ENCODE assay signal across 12 mouse cellular contexts in genomic region chr7:78575556-78575955, GRCm38 (mm10).
DNase-seq lines count a peak whose midpoint lies in the region; ATAC-seq and TF ChIP-seq lines count a peak whose summit lies in the region.
"Had no signal": no experiment of that assay in that cellular context is flagged by ENCODE, and none has a peak within 500 bp of the region (broad histone marks: within the 10 kb centered on the region; RNA-seq: fewer than 3 reads in every experiment).

No protein-coding gene starts in this region.

- intact Hi-C loops in gastrocnemius, adult 2 months (cut with DNase I): no loop called here

- no peak for ATAC-seq in cerebellum, adult (ENCODE audit: insufficient number of reproducible peaks, low FRiP score, low TSS enrichment)
- no peak for ATAC-seq in forebrain, embryonic 14.5 days
- no peak for ATAC-seq in midbrain, embryonic 12.5 days (ENCODE audit: low FRiP score, low read depth)

- DNase-seq in cerebellum, adult 2 months: peak; percentile 53 to 62
- peak; percentile 37 for DNase-seq in brain, embryonic 14.5 days (ENCODE audit: low read depth)
- peak; percentile 17 for DNase-seq in forebrain, embryonic 14.5 days (ENCODE audit: low spot score)
- no peak for DNase-seq in frontal cortex, postnatal 10 days (ENCODE audit: low spot score in 2 of 2)
- no peak for DNase-seq in gastrocnemius, adult 2 months
- DNase-seq in urinary bladder, postnatal 14 days (ENCODE audit: low spot score): no peak
- DNase-seq: kidney, postnatal 36 days; lung, postnatal 36 days had no signal

- H3K27ac ChIP-seq in cerebellum, adult 2 months (ENCODE audit: insufficient read depth, low read length): peak overlapping the region; percentile 89
- H3K27ac ChIP-seq in forebrain, embryonic 14.5 days (ENCODE audit: low read depth, low read length): no peak overlapping the region
- no peak overlapping the region for H3K27ac ChIP-seq in midbrain, embryonic 12.5 days (replicated peaks)
- H3K27ac ChIP-seq in gastrocnemius, adult 2 months: no peak overlapping the region
- H3K27ac ChIP-seq: heart, embryonic 10.5 days; limb, embryonic 15.5 days had no signal

- H3K4me1 ChIP-seq in cerebellum, adult 2 months (ENCODE audit: control insufficient read depth, insufficient read depth, low read length): peaks cover 16% of the 10 kb centered on the region
- peaks cover 26% of the 10 kb centered on the region for H3K4me1 ChIP-seq in forebrain, embryonic 14.5 days (ENCODE audit: control insufficient read depth, insufficient read depth, low read length)
- peaks cover 27% of the 10 kb centered on the region for H3K4me1 ChIP-seq in midbrain, embryonic 12.5 days

- H3K36me3 ChIP-seq in forebrain, embryonic 14.5 days (ENCODE audit: control insufficient read depth, insufficient read depth, low read length): no peaks in the 10 kb centered on the region
- no peaks in the 10 kb centered on the region for H3K36me3 ChIP-seq in midbrain, embryonic 12.5 days
- H3K36me3 ChIP-seq: heart, embryonic 10.5 days; limb, embryonic 15.5 days had no signal

- no peak for TF ChIP-seq CTCF in cerebellum, adult 2 months (IDR thresholded peaks at IDR 0.05; ENCODE audit: borderline replicate concordance, insufficient read depth, low read depth, low read length)
- no peak for TF ChIP-seq CTCF in brain, embryonic 14.5 days (IDR thresholded peaks at IDR 0.05; ENCODE audit: borderline replicate concordance, extremely low read depth, insufficient read depth, insufficient read length)
- TF ChIP-seq CTCF in gastrocnemius, adult 2 months (IDR thresholded peaks at IDR 0.05): no peak

- H3K9me3 ChIP-seq in forebrain, embryonic 14.5 days (replicated peaks; ENCODE audit: control insufficient read depth, low read length): no peaks in the 10 kb centered on the region
- no peaks in the 10 kb centered on the region for H3K9me3 ChIP-seq in midbrain, embryonic 12.5 days
- H3K9me3 ChIP-seq: heart, embryonic 10.5 days; limb, embryonic 15.5 days had no signal

- peak overlapping the region; percentile 86 for H3K4me3 ChIP-seq in cerebellum, adult 2 months (replicated peaks; ENCODE audit: insufficient read depth, low read depth, low read length)
- H3K4me3 ChIP-seq in forebrain, embryonic 14.5 days (ENCODE audit: low read depth, low read length): peak overlapping the region; percentile 63
- peak overlapping the region; percentile 59 for H3K4me3 ChIP-seq in midbrain, embryonic 12.5 days
- no peak overlapping the region; the same call in 1 of the 2 replicates for H3K4me3 ChIP-seq in gastrocnemius, adult 2 months
- H3K4me3 ChIP-seq: heart, embryonic 10.5 days had no signal

- WGBS in cerebellum, adult 2 months: 7% methylated on average over 3 of the region's 3 CpGs
- WGBS in forebrain, embryonic 14.5 days: 24% methylated on average over 3 of the region's 3 CpGs
- 9% methylated on average over 3 of the region's 3 CpGs for WGBS in midbrain, embryonic 12.5 days

- H3K27me3 ChIP-seq in cerebellum, adult 2 months (ENCODE audit: control insufficient read depth, insufficient read depth, low read length): no peaks in the 10 kb centered on the region
- H3K27me3 ChIP-seq in forebrain, embryonic 14.5 days (replicated peaks; ENCODE audit: control insufficient read depth, insufficient read depth, low read length): 0 out of 2 replicates have a peak, but pooled peaks cover 2% of the 10 kb centered on the region
- peaks cover 56% of the 10 kb centered on the region for H3K27me3 ChIP-seq in midbrain, embryonic 12.5 days

- peak overlapping the region; percentile 82 for H3K9ac ChIP-seq in forebrain, embryonic 14.5 days (ENCODE audit: low read length)
- H3K9ac ChIP-seq in midbrain, embryonic 12.5 days (replicated peaks): no peak overlapping the region; the same call in 1 of the 2 replicates
- H3K9ac ChIP-seq: limb, embryonic 15.5 days had no signal

- H3K4me2 ChIP-seq in forebrain, embryonic 14.5 days (ENCODE audit: low read length): peak overlapping the region; percentile 87
- peak overlapping the region; percentile 89 for H3K4me2 ChIP-seq in midbrain, embryonic 12.5 days (replicated peaks)

- TF ChIP-seq POLR2A in cerebellum, adult 2 months (IDR thresholded peaks at IDR 0.05; ENCODE audit: borderline replicate concordance, insufficient read depth, low read length): no peak
- TF ChIP-seq POLR2A in brain, embryonic 14.5 days (IDR thresholded peaks at IDR 0.05; ENCODE audit: borderline replicate concordance, extremely low read depth, insufficient read depth, insufficient read length, poor library complexity, severe bottlenecking): no peak

Comparison
In these comparisons a context has a peak if more than half of its experiments do, and no peak if none do; other contexts are left out.
1. DNase-seq: peak in cerebellum, adult 2 months (2 of 2), brain, embryonic 14.5 days (single experiment) and forebrain, embryonic 14.5 days (single experiment); none in frontal cortex, postnatal 10 days (0 of 2), gastrocnemius, adult 2 months (single experiment) and urinary bladder, postnatal 14 days (single experiment).